Mouse (Mus musculus) forebrain, postnatal 0 days (tissue): Measurements from ENCODE around the gene Serpinb6b. TPM values are rescaled to one million over a fixed set of nuclear protein-coding genes. Genes with fewer than 3 reads are reported as not detected.

ENCODE experiments used
- ATAC-seq: fragments of 200-750 bp; cut with Nextera tagmentation; 2 replicates; pipeline ENCODE4 v1.8.0; 2017; ENCODE audit warnings: mild to moderate bottlenecking, moderate library complexity
- DNase-seq: peaks from one replicate; pipeline ENCODE4 v3.0.0-alpha.2; 2015
- H3K27ac ChIP-seq: fragments of 300-500 bp; sonication (generic); 2 replicates; pipeline ENCODE4 v1.5.1; 2014; ENCODE audit warnings: low read depth, mild to moderate bottlenecking, antibody characterized with exemption, low read length, moderate library complexity, mixed read lengths
- H3K27me3 ChIP-seq: fragments of 300-500 bp; sonication (generic); 2 replicates; pipeline ENCODE4 v1.6.1; 2014; ENCODE audit warnings: mild to moderate bottlenecking, low read length, mixed read lengths; ENCODE audit not compliant: insufficient read depth
- H3K36me3 ChIP-seq: fragments of 300-500 bp; sonication (generic); 2 replicates; pipeline ENCODE4 v1.6.1; 2014; ENCODE audit warnings: mild to moderate bottlenecking, moderate library complexity; ENCODE audit not compliant: insufficient read depth
- H3K4me1 ChIP-seq: fragments of 300-500 bp; sonication (generic); 2 replicates; pipeline ENCODE4 v1.6.1; 2014; ENCODE audit warnings: antibody characterized with exemption; ENCODE audit not compliant: insufficient read depth
- H3K4me2 ChIP-seq: fragments of 300-500 bp; sonication (generic); 2 replicates; pipeline ENCODE4 v1.6.1; 2014; ENCODE audit warnings: low read depth, mild to moderate bottlenecking, moderate library complexity
- H3K4me3 ChIP-seq: fragments of 300-500 bp; sonication (generic); 2 replicates; pipeline ENCODE4 v1.5.1; 2014; ENCODE audit warnings: low read depth, low read length, mixed read lengths
- H3K9ac ChIP-seq: fragments of 300-500 bp; sonication (generic); 2 replicates; pipeline ENCODE4 v1.6.1; 2014; ENCODE audit warnings: mild to moderate bottlenecking
- H3K9me3 ChIP-seq: fragments of 300-500 bp; sonication (generic); 2 replicates; pipeline ENCODE4 v1.6.1; 2016; ENCODE audit warnings: low read length
- CTCF ChIP-seq: sonication (generic); IDR thresholded peaks from 2 replicates; pipeline ENCODE4 v1.5.1; 2016; ENCODE audit warnings: antibody characterized with exemption, control low read depth, low read depth
- WGBS: fragments of 180-500 bp; shearing (Covaris S2); extraction: QIAGEN DNeasy Blood & Tissue Kit; methylation state at CpG from one replicate; pipeline ENCODE4 v1.1.7; 2014; 5-methylcytosine and 5-hydroxymethylcytosine counted together
- polyA plus RNA-seq: library from polyadenylated mRNA; unstranded; fragments of >200 nt; fragmentation: Nextera tagmentation; extraction: Ambion mirVana; gene quantifications from 2 replicates; pipeline ENCODE4 v1.2.1, GENCODE M21; 2015
- total RNA-seq: library from RNA; depleted of rRNA; stranded (reverse); fragments of >200 nt; gene quantifications from 2 replicates; pipeline ENCODE4 v1.2.3, GENCODE M21; 2014

The Serpinb6b gene
- total and polyA plus RNA-seq, 2 experiments from 2014 or later = 2.8 to 5.5 TPM

GRCm38 (mm10) chr13:32974889-32975460 is 10.0 kb downstream of the Serpinb6b start:
- no peak for DNase-seq
- Histone ChIP-seq H3K9me3 (no peaks in the 10 kb centered on the region), H3K27me3 (no peaks in the 10 kb centered on the region), H3K9ac (no peak overlapping the region), H3K4me2 (no peak overlapping the region), H3K4me1 (no peaks in the 10 kb centered on the region), H3K27ac (no peak overlapping the region), H3K36me3 (no peaks in the 10 kb centered on the region), H3K4me3 (no peak overlapping the region)
- TF ChIP-seq CTCF = no peak
- no peak for ATAC-seq
- 72% methylated on average over 3 of the region's 3 CpGs for WGBS

DNA sequence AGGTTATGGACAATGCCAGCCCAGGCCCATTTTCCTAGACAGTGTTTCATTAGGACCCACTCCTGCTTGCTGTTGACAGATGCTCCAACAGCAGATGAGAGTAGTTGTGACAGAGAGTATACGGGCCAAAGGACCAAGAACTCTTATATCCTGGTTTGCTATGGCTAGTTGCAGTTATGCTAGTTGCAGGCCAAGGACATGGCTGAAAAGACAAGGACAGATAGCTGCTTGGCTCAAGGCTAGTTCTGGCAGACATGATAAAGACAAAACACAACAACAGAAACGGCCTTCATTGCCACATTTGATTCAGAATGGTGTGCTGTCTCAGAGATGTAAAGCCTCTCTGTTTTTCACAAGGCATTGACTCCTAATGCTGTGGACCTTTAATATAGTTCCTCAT is 10.7 kb downstream of the Serpinb6b start:
- 81% methylated on average over 2 of the region's 2 CpGs for WGBS
- no peak overlapping the region for H3K9ac ChIP-seq
- no peak for TF ChIP-seq CTCF
- no peaks in the 10 kb centered on the region for H3K36me3 ChIP-seq
- no peaks in the 10 kb centered on the region for H3K4me1 ChIP-seq
- no peak for DNase-seq
- H3K4me3 ChIP-seq = no peak overlapping the region
- ATAC-seq = no peak
- no peak overlapping the region for H3K4me2 ChIP-seq
- no peaks in the 10 kb centered on the region for H3K9me3 ChIP-seq
- H3K27me3 ChIP-seq = no peaks in the 10 kb centered on the region
- no peak overlapping the region for H3K27ac ChIP-seq

DNA sequence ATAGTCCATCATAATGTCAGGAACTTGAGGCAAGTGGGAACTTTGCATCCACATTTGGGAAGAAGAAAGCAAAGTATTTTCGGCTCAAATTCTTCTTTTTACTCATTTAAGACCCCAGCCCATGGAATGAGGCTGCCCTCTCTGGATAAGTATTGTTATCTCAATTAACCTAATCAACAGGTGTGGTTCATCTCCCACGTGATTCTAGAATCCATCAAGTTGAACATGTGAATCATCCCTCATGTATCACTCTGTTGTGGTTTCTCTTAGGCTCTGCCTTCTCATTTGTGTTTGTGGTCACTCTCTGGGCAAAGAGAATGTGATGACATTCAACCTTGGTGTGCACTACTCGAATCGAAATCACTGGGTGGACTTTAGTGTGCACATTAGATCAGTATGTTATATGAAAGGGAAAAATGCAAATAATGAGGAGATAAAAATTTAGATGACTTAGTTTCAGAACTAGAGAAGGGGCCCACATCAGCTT is 17.6 kb downstream of the Serpinb6b start:
- no peak overlapping the region for H3K4me2 ChIP-seq
- no peaks in the 10 kb centered on the region for H3K36me3 ChIP-seq
- ATAC-seq = no peak
- no peak overlapping the region for H3K9ac ChIP-seq
- H3K27me3 ChIP-seq = no peaks in the 10 kb centered on the region
- DNase-seq = no peak
- no peak overlapping the region for H3K27ac ChIP-seq
- TF ChIP-seq CTCF = no peak
- 87% methylated on average over 4 of the region's 4 CpGs for whole genome bisulfite sequencing
- H3K4me3 ChIP-seq = no peak overlapping the region
- no peaks in the 10 kb centered on the region for H3K9me3 ChIP-seq
- no peaks in the 10 kb centered on the region for H3K4me1 ChIP-seq

DNA sequence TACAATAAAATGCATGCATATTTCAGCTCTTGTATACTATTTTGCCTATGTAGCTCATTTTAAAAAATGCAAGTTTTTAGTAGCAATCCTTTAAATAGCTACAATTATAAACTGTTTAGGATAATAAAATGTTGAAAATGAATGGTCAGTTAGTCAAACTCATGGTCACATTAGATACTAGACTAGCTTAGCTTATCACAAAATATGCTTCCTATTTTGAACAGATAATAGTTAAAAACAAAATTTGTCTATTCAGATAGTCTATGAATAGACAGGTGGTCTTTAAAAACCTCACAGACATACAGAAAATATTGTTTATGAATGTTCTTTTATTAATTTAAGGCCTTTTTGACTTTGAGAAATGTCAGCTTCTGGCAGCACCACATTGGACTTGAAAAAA is 21.2 kb downstream of the Serpinb6b start:
- H3K27ac ChIP-seq = no peak overlapping the region
- no peaks in the 10 kb centered on the region for H3K36me3 ChIP-seq
- no peaks in the 10 kb centered on the region for H3K27me3 ChIP-seq
- no peak overlapping the region for H3K4me3 ChIP-seq
- no peak overlapping the region for H3K9ac ChIP-seq
- DNase-seq = no peak
- no peak for ATAC-seq
- H3K4me2 ChIP-seq = no peak overlapping the region
- H3K4me1 ChIP-seq = no peaks in the 10 kb centered on the region
- no peaks in the 10 kb centered on the region for H3K9me3 ChIP-seq
- TF ChIP-seq CTCF = no peak

DNA sequence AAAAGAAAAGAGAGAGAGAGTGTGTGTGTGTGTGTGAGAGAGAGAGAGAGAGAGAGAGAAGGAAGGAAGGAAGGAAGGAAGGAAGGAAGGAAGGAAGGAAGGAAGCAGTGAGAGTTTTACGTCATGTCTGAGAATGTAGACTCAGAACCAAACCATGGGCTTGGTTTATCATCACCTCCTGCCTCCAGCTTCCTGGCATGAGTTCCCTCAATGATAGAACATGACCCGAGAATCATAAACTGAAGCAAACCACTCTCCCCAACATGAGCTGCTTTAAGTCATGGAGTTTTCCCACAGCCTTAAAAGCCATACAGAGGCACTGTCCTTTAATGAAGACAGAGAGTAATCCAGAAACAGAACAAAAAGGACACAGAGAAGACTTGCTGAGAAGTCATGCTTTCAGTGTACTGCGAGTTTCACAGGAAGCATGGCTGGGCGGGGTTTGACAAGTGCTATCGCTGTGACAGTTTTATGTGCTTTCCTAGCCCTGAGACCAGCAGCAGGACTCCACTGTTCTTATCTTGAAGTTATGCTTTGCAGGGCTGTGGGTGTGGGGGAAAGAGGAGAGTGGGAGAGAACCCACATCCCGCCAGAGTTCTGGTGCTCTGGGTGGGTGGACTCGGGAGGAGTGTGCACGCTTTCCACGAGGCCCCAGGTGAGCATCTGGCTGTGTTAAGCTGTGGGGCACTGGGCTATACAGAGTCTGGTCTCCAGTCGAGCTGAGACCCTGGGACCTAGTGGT is 28.3 kb downstream of the Serpinb6b start:
- H3K4me2 ChIP-seq = no peak overlapping the region
- TF ChIP-seq CTCF = no peak
- H3K9ac ChIP-seq = no peak overlapping the region
- 88% methylated on average over 10 of the region's 10 CpGs for WGBS
- H3K4me1 ChIP-seq = no peaks in the 10 kb centered on the region
- no peaks in the 10 kb centered on the region for H3K36me3 ChIP-seq
- H3K4me3 ChIP-seq = no peak overlapping the region
- H3K27ac ChIP-seq = no peak overlapping the region
- DNase-seq (no peak), ATAC-seq (no peak)
- no peaks in the 10 kb centered on the region for H3K9me3 ChIP-seq
- H3K27me3 ChIP-seq = no peaks in the 10 kb centered on the region

DNA sequence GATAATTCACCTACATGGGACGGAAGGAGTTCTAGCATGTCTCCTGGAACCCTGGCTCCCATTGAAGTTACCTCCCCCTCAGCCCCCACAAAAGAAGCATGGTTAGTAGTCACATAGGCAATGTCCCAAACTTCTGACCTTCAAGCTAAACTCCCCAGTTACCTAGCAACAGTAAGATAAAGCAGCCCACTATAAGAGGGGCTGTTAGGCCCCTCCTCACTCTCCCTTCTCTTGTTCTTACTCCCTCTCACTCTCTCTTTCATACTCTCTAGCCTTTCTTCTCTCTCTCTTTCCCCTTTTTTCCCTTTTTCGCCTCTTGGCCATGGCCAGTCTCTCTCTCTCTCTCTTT is 28.9 kb downstream of the Serpinb6b start:
- no peak overlapping the region for H3K27ac ChIP-seq
- no peak overlapping the region for H3K9ac ChIP-seq
- no peaks in the 10 kb centered on the region for H3K4me1 ChIP-seq
- no peak overlapping the region for H3K4me3 ChIP-seq
- no peaks in the 10 kb centered on the region for H3K36me3 ChIP-seq
- H3K9me3 ChIP-seq = no peaks in the 10 kb centered on the region
- 86% methylated on average over 2 of the region's 2 CpGs for WGBS
- H3K27me3 ChIP-seq = no peaks in the 10 kb centered on the region
- ATAC-seq (no peak), DNase-seq (no peak)
- no peak overlapping the region for H3K4me2 ChIP-seq
- no peak for TF ChIP-seq CTCF

DNA sequence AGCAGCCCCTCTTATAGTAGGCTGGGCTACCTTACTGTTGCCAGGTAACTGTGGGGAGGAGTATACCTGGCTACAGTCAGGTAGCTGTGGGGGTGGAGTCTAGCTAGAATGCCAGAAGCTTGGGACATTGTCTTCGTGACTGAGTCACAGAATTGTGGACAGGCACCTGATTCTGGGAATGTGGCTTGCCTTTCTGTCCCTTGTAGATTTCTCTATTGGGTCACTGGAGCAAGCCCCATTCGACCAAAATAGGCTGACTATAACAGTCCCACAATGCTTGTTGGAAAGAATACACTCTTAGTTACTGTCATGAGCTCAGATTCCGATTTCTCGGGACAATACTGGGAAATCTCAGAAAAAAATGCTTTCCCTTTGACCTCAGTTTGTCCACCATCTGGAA is 30.0 kb downstream of the Serpinb6b start:
- Histone ChIP-seq H3K4me1 (no peaks in the 10 kb centered on the region), H3K36me3 (no peaks in the 10 kb centered on the region), H3K27me3 (no peaks in the 10 kb centered on the region), H3K4me2 (no peak overlapping the region), H3K9ac (no peak overlapping the region), H3K4me3 (no peak overlapping the region), H3K27ac (no peak overlapping the region), H3K9me3 (no peaks in the 10 kb centered on the region)
- ATAC-seq (no peak), DNase-seq (no peak)
- no peak for TF ChIP-seq CTCF
- 81% methylated on average over 4 of the region's 4 CpGs for WGBS
